Mouse (Mus musculus) forebrain, embryonic 11.5 days (tissue): Measurements from ENCODE around the gene Eif3i. TPM values are rescaled to one million over a fixed set of nuclear protein-coding genes. Genes with fewer than 3 reads are reported as not detected.

Experiments
- ATAC-seq: fragments of 200-750 bp; cut with Nextera tagmentation; replicated peaks from 2 replicates; pipeline ENCODE4 v1.8.0; 2017; ENCODE audit warnings: moderate TSS enrichment; ENCODE audit not compliant: low FRiP score
- DNase-seq: peaks from one replicate; pipeline ENCODE4 v3.0.0-alpha.2; 2017; ENCODE audit warnings: low spot score
- H3K27ac ChIP-seq: fragments of 300-500 bp; sonication (generic); 2 replicates; pipeline ENCODE4 v1.5.1; 2014; ENCODE audit warnings: low read depth, low read length
- H3K27me3 ChIP-seq: fragments of 300-500 bp; sonication (generic); 2 replicates; pipeline ENCODE4 v1.6.1; 2014; ENCODE audit warnings: mild to moderate bottlenecking, low read length, mixed read lengths; ENCODE audit not compliant: control insufficient read depth, insufficient read depth
- H3K36me3 ChIP-seq: fragments of 300-500 bp; sonication (generic); 2 replicates; pipeline ENCODE4 v1.6.1; 2014; ENCODE audit warnings: mild to moderate bottlenecking, low read length, moderate library complexity, mixed read lengths; ENCODE audit not compliant: control insufficient read depth, insufficient read depth
- H3K4me1 ChIP-seq: fragments of 300-500 bp; sonication (generic); replicated peaks from 2 replicates; pipeline ENCODE4 v1.6.1; 2014; ENCODE audit warnings: low read length, mixed read lengths; ENCODE audit not compliant: control insufficient read depth, insufficient read depth
- H3K4me2 ChIP-seq: fragments of 300-500 bp; sonication (generic); 2 replicates; pipeline ENCODE4 v1.6.1; 2014; ENCODE audit warnings: low read depth, mild to moderate bottlenecking, low read length, moderate library complexity, mixed read lengths; ENCODE audit not compliant: severe bottlenecking
- H3K4me3 ChIP-seq: fragments of 300-500 bp; sonication (generic); 2 replicates; pipeline ENCODE4 v1.5.1; 2014; ENCODE audit warnings: low read depth, low read length
- H3K9ac ChIP-seq: fragments of 300-500 bp; sonication (generic); 2 replicates; pipeline ENCODE4 v1.6.1; 2014; ENCODE audit warnings: low read length
- H3K9me3 ChIP-seq: fragments of 300-500 bp; sonication (generic); 2 replicates; pipeline ENCODE4 v1.6.1; 2016; ENCODE audit warnings: low read length, mixed read lengths; ENCODE audit not compliant: control insufficient read depth
- whole genome bisulfite sequencing: fragments of 180-500 bp; shearing (Covaris S2); extraction: QIAGEN DNeasy Blood & Tissue Kit; methylation state at CpG from one replicate; pipeline ENCODE4 v1.1.7; 2014; 5-methylcytosine and 5-hydroxymethylcytosine counted together
- polyA plus RNA-seq: library from polyadenylated mRNA; unstranded; fragments of >200 nt; fragmentation: Nextera tagmentation; extraction: Ambion mirVana; gene quantifications from 2 replicates; pipeline ENCODE4 v1.2.1, GENCODE M21; 2014

Gene Eif3i
- polyA plus RNA-seq, 1 experiment from 2014 or later: 251 TPM

GRCm38 (mm10) chr4:129622120-129622802 lies 21.8 kb upstream of the Eif3i start:
- WGBS: 76% methylated on average over 11 of the region's 11 CpGs
- DNase-seq (no peak), ATAC-seq (no peak)
- Histone ChIP-seq H3K4me1 (peaks cover 31% of the 10 kb centered on the region), H3K9me3 (no peaks in the 10 kb centered on the region), H3K36me3 (no peaks in the 10 kb centered on the region; the same call in 1 of the 2 replicates), H3K4me3 (no peak overlapping the region), H3K9ac (no peak overlapping the region), H3K27me3 (no peaks in the 10 kb centered on the region), H3K4me2 (peak overlapping the region; percentile 79; the same call in 1 of the 2 replicates), H3K27ac (no peak overlapping the region)

GRCm38 (mm10) chr4:129621283-129621841 lies 20.9 kb upstream of the Eif3i start:
- H3K4me2 ChIP-seq: no peak overlapping the region
- DNase-seq (no peak), ATAC-seq (no peak)
- H3K36me3 ChIP-seq: no peaks in the 10 kb centered on the region
- H3K27me3 ChIP-seq: no peaks in the 10 kb centered on the region
- H3K4me3 ChIP-seq: no peak overlapping the region
- 88% methylated on average over 8 of the region's 8 CpGs for WGBS
- no peak overlapping the region for H3K9ac ChIP-seq
- H3K27ac ChIP-seq: no peak overlapping the region
- peaks cover 31% of the 10 kb centered on the region for H3K4me1 ChIP-seq
- no peaks in the 10 kb centered on the region for H3K9me3 ChIP-seq

GRCm38 (mm10) chr4:129620419-129621282 lies 20.2 kb upstream of the Eif3i start:
- ATAC-seq: no peak
- Histone ChIP-seq H3K9ac (no peak overlapping the region), H3K27me3 (no peaks in the 10 kb centered on the region), H3K9me3 (no peaks in the 10 kb centered on the region), H3K36me3 (peaks cover 3% of the 10 kb centered on the region; the same call in 1 of the 2 replicates), H3K4me3 (no peak overlapping the region), H3K4me1 (peaks cover 31% of the 10 kb centered on the region), H3K27ac (no peak overlapping the region), H3K4me2 (no peak overlapping the region)
- WGBS: 90% methylated on average over 11 of the region's 11 CpGs
- DNase-seq: no peak

- Histone ChIP-seq H3K9me3 (no peaks in the 10 kb centered on the region), H3K27me3 (no peaks in the 10 kb centered on the region), H3K36me3 (peaks cover 3% of the 10 kb centered on the region; the same call in 1 of the 2 replicates), H3K4me2 (peak within 1 kb of the TSS; percentile 93), H3K4me1 (peaks cover 16% of the 10 kb centered on the region), H3K27ac (peak within 1 kb of the TSS; percentile 59), H3K9ac (peak within 1 kb of the TSS; percentile 90), H3K4me3 (peak within 1 kb of the TSS; percentile 65)
- ATAC-seq: peak; percentile 89
- peak; percentile 95 for DNase-seq
- WGBS: 5% methylated on average over 43 of the region's 44 CpGs
Observed at GRCm38 (mm10) chr4:129618786-129619691, 18.6 kb upstream of the Eif3i start, which contains the start of gene Iqcc. Iqcc (minus strand) TSS chr4:129619099.

GRCm38 (mm10) chr4:129618031-129618430 lies 17.6 kb upstream of the Eif3i start:
- Histone ChIP-seq H3K36me3 (peaks cover 3% of the 10 kb centered on the region; the same call in 1 of the 2 replicates), H3K9me3 (no peaks in the 10 kb centered on the region), H3K27ac (no peak overlapping the region), H3K4me1 (peaks cover 11% of the 10 kb centered on the region), H3K27me3 (no peaks in the 10 kb centered on the region), H3K4me3 (peak overlapping the region; percentile 65), H3K9ac (peak overlapping the region; percentile 90), H3K4me2 (peak overlapping the region; percentile 93)
- 98% methylated on average over 5 of the region's 5 CpGs for WGBS
- no peak for ATAC-seq
- no peak for DNase-seq

GRCm38 (mm10) chr4:129617121-129617641 lies 16.7 kb upstream of the Eif3i start:
- Histone ChIP-seq H3K4me1 (peaks cover 7% of the 10 kb centered on the region), H3K4me2 (no peak overlapping the region), H3K36me3 (peaks cover 3% of the 10 kb centered on the region; the same call in 1 of the 2 replicates), H3K27ac (no peak overlapping the region), H3K9ac (no peak overlapping the region), H3K27me3 (no peaks in the 10 kb centered on the region), H3K4me3 (no peak overlapping the region), H3K9me3 (no peaks in the 10 kb centered on the region)
- 96% methylated on average over 7 of the region's 7 CpGs for WGBS
- no peak for ATAC-seq
- DNase-seq: no peak

- Histone ChIP-seq H3K27ac (no peak overlapping the region), H3K27me3 (no peaks in the 10 kb centered on the region), H3K4me2 (no peak overlapping the region), H3K4me1 (peaks cover 7% of the 10 kb centered on the region), H3K36me3 (peaks cover 3% of the 10 kb centered on the region; the same call in 1 of the 2 replicates), H3K4me3 (no peak overlapping the region), H3K9me3 (no peaks in the 10 kb centered on the region), H3K9ac (no peak overlapping the region)
- ATAC-seq (no peak), DNase-seq (no peak)
- WGBS: 95% methylated on average over 3 of the region's 3 CpGs
Observed at GRCm38 (mm10) chr4:129616631-129617030, 16.2 kb upstream of the Eif3i start.
